Mouse (Mus musculus): ENCODE measurements at regions not wholly inside any gene's neighbourhood (a gene's known extent, or its start where the extent isn't known, plus 50 kb on each side); places are given as distances from the start of the nearest gene placed in this dataset.

DNA sequence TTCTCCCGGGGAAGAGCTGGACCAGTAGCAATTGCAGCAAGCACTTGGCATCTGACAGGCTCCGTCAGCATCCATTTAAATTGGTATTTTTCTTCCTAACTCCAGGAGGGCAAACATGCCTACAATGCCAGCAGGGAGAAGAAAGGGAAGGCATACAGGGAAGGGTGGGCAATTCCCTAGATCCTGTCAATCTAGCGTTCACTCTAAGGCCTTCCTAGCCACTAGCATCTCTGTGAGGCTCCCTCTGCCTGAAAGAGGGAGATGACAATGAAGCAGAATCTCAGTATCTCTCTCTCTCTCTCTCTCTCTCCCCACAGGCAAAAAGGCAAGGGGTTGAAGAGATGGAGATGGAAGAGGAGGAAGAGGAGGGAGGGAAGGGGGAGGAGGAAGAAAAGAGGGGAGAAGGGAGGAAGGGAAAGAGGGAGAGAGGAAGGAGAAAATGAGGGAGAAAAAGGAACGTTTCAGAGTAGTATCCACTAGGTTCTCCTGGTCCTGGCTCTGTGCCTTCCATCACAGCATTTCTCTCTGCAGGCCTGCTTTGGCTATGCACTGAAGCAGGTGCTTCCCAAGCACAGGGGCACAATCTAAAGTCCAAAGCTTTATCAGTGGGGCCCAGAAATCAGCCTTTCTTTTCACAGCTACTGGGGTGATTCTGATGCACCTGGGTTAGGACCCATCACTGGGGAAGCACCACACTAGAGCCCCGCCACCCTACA, 72.2 kb upstream of the Frmpd3 start:
- H3K9ac ChIP-seq (ENCODE audit: low read depth, low read length): no peak overlapping the region
- ATAC-seq: no peak
- H3K27ac ChIP-seq (ENCODE audit: low read length): no peak overlapping the region
- WGBS: 65% methylated on average over 5 of the region's 5 CpGs
- H3K4me1 ChIP-seq (ENCODE audit: control insufficient read depth, insufficient read depth, low read length): no peaks in the 10 kb centered on the region
- no peaks in the 10 kb centered on the region for H3K9me3 ChIP-seq (ENCODE audit: control insufficient read depth, low read length)
- H3K36me3 ChIP-seq (ENCODE audit: control insufficient read depth, insufficient read depth, low read length): no peaks in the 10 kb centered on the region
- peaks cover 6% of the 10 kb centered on the region for H3K27me3 ChIP-seq (replicated peaks; ENCODE audit: control insufficient read depth, insufficient read depth, low read length)
- H3K4me2 ChIP-seq (ENCODE audit: low read depth, low read length): no peak overlapping the region
- no peak overlapping the region for H3K4me3 ChIP-seq (ENCODE audit: low read length)

DNA sequence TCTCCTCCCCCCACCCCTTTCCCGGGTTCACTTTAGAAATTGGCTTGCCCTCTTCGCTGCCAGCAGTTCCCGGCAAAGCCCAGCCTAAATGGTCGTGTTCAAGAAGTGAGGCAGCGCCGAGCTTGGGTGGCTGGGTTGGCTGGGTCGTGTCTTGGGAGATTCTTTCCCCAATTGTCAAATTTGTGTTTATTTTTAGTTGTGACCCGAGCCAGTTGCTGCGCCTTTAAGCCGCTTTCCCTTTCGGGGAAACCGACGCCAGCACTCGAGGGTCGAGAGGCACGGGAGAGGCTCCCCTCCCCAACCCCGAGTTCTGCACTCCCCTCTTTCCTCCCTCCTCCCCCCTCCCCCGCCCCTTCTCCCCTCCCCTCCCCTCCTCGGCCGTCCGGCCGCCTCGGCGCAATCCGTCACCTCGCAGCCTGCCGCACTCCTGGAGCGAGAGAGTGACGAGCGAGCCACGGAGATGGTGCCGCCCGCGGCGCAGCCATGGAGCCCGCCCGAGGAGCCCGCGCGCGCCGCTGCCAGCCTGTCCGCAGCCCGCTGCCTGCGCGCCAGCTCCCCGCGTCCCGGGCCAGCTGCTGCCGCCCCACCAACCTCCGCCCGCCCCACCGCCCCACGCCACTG, 64.6 kb upstream of the Frmpd3 start:
- Histone ChIP-seq H3K9me3 (ENCODE audit: control insufficient read depth, low read length) (no peaks in the 10 kb centered on the region), H3K4me2 (ENCODE audit: low read depth, low read length) (peak overlapping the region; percentile 86), H3K4me3 (ENCODE audit: low read length) (peak overlapping the region; percentile 55), H3K9ac (ENCODE audit: low read depth, low read length) (peak overlapping the region; percentile 55; the same call in 1 of the 2 replicates), H3K36me3 (ENCODE audit: control insufficient read depth, insufficient read depth, low read length) (no peaks in the 10 kb centered on the region), H3K27me3 (replicated peaks; ENCODE audit: control insufficient read depth, insufficient read depth, low read length) (peaks cover 41% of the 10 kb centered on the region), H3K4me1 (ENCODE audit: control insufficient read depth, insufficient read depth, low read length) (no peaks in the 10 kb centered on the region), H3K27ac (ENCODE audit: low read length) (no peak overlapping the region)
- 13% methylated on average over 25 of the region's 54 CpGs for WGBS
- ATAC-seq: peak; percentile 28; the same call in 1 of the 2 replicates

DNA sequence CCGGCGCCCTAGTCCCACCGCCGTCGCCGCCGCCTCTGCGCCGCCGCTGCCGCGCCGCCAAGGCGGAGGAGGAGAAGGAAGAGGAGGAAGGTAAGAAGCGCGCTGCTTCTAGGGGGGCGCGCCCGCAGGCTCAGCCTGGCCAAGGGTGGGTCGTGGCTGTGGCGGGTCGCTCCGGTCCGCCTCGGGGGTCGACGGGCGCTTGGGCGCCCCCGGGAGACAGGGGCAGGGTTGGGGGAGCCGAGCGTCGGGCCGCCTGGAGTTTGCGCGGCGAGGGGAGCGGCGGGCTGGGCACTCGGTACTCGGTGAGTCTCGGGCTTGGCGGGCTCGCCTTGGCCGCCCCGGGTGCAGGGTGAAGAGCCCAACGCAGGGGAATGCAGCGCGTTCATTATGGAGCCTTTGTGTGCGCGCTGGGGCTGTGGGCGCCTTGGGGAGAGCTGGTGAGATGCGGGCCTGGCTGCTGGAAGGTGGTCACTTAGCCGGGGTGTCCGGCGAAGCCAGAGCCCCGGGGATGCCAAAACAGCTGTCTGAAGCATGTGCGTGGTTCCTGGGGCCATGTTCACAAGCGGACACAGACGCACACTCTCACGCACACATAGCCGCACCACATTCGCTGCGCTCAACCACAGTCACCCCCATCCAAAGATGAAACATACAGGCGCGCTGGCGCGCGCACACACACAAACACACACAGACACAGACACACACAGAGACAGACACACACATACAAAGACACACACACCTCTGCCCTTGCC, 63.9 kb upstream of the Frmpd3 start:
- ATAC-seq: no peak; the same call in 1 of the 2 replicates
- H3K4me1 ChIP-seq (ENCODE audit: control insufficient read depth, insufficient read depth, low read length): no peaks in the 10 kb centered on the region
- peaks cover 41% of the 10 kb centered on the region for H3K27me3 ChIP-seq (replicated peaks; ENCODE audit: control insufficient read depth, insufficient read depth, low read length)
- H3K36me3 ChIP-seq (ENCODE audit: control insufficient read depth, insufficient read depth, low read length): no peaks in the 10 kb centered on the region
- peak overlapping the region; percentile 86 for H3K4me2 ChIP-seq (ENCODE audit: low read depth, low read length)
- H3K27ac ChIP-seq (ENCODE audit: low read length): no peak overlapping the region
- H3K4me3 ChIP-seq (ENCODE audit: low read length): peak overlapping the region; percentile 55
- 13% methylated on average over 51 of the region's 69 CpGs for WGBS
- H3K9ac ChIP-seq (ENCODE audit: low read depth, low read length): peak overlapping the region; percentile 55
- no peaks in the 10 kb centered on the region for H3K9me3 ChIP-seq (ENCODE audit: control insufficient read depth, low read length)

DNA sequence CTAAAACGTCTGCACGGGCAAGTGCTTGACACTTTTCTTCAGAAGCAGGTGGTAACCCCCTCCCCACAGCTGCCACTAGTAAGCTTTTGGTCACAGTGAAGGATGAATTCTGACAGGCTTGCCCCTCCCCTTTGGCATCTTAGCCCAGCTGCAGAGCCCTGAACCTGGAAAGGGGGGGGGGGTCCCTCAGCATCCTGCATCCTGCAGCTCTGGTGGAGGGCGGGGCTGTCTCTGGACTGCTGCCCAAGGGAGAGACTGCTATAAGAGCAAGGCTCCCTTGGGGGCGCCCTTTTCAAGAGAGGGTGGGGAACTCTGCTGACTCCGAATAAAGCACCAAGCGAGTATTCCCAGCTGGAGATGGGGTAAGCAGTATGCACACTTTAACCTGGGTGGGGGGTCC, 62.8 kb upstream of the Frmpd3 start:
- WGBS: 18% methylated on average over 6 of the region's 6 CpGs
- Histone ChIP-seq H3K4me1 (ENCODE audit: control insufficient read depth, insufficient read depth, low read length) (no peaks in the 10 kb centered on the region), H3K27me3 (replicated peaks; ENCODE audit: control insufficient read depth, insufficient read depth, low read length) (peaks cover 41% of the 10 kb centered on the region)

DNA sequence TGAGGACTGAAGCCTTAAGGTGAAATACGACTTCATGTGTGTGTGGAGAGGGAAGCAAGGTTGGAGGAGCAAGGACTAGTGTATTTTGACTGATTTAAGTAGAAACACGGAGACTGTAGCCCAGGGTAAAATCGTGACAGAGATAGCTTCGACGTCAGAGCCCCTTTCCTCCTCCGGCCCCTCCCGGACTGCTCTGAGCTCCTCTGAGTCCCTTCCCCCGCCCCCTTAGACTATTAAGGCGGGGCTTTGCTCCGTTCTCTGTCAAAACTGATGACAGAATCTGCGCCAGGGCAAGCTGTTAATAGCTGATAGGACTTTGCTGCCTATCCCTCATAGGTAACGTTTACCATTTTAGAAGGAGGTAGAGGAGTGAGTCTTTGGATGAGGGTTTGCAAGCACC, 62.0 kb upstream of the Frmpd3 start:
- no peak overlapping the region for H3K4me3 ChIP-seq (ENCODE audit: low read length)
- no peak overlapping the region for H3K27ac ChIP-seq (ENCODE audit: low read length)
- 11% methylated on average over 12 of the region's 12 CpGs for WGBS
- H3K4me2 ChIP-seq (ENCODE audit: low read depth, low read length): no peak overlapping the region
- no peaks in the 10 kb centered on the region for H3K36me3 ChIP-seq (ENCODE audit: control insufficient read depth, insufficient read depth, low read length)
- H3K9ac ChIP-seq (ENCODE audit: low read depth, low read length): no peak overlapping the region
- no peak for ATAC-seq
- H3K27me3 ChIP-seq (replicated peaks; ENCODE audit: control insufficient read depth, insufficient read depth, low read length): peaks cover 43% of the 10 kb centered on the region
- no peaks in the 10 kb centered on the region for H3K9me3 ChIP-seq (ENCODE audit: control insufficient read depth, low read length)
- H3K4me1 ChIP-seq (ENCODE audit: control insufficient read depth, insufficient read depth, low read length): no peaks in the 10 kb centered on the region

More for the DNA sequence above, 62.8 kb upstream of the Frmpd3 start:
- H3K27ac ChIP-seq (ENCODE audit: low read length): no peak overlapping the region
- no peak overlapping the region for H3K4me2 ChIP-seq (ENCODE audit: low read depth, low read length)
- no peak for ATAC-seq
- no peak overlapping the region for H3K9ac ChIP-seq (ENCODE audit: low read depth, low read length)
- no peaks in the 10 kb centered on the region for H3K9me3 ChIP-seq (ENCODE audit: control insufficient read depth, low read length)
- H3K36me3 ChIP-seq (ENCODE audit: control insufficient read depth, insufficient read depth, low read length): no peaks in the 10 kb centered on the region
- H3K4me3 ChIP-seq (ENCODE audit: low read length): no peak overlapping the region
